Mouse (Mus musculus) forebrain, embryonic 12.5 days (tissue): ENCODE measurements around the gene Flnc. TPM values are rescaled to one million over a fixed set of nuclear protein-coding genes. Genes with fewer than 3 reads are reported as not detected.
"Not testable (repeated sequence)": the region's sequence is repeated elsewhere in the genome, so short reads cannot be mapped to it uniquely, and the experiment has no call there.

Experiments
- ATAC-seq: fragments of 200-750 bp; cut with Nextera tagmentation; 2 replicates; pipeline ENCODE4 v1.8.0; 2017; ENCODE audit warnings: moderate TSS enrichment; ENCODE audit not compliant: low FRiP score
- H3K27ac ChIP-seq: fragments of 300-500 bp; sonication (generic); 2 replicates; pipeline ENCODE4 v1.5.1; 2016; ENCODE audit warnings: mild to moderate bottlenecking
- H3K27me3 ChIP-seq: fragments of 300-500 bp; sonication (generic); 2 replicates; pipeline ENCODE4 v1.6.1; 2016; ENCODE audit warnings: mild to moderate bottlenecking
- H3K36me3 ChIP-seq: fragments of 300-500 bp; sonication (generic); replicated peaks from 2 replicates; pipeline ENCODE4 v1.6.1; 2016; ENCODE audit warnings: mild to moderate bottlenecking
- H3K4me1 ChIP-seq: fragments of 300-500 bp; sonication (generic); 2 replicates; pipeline ENCODE4 v1.6.1; 2016
- H3K4me2 ChIP-seq: fragments of 300-500 bp; sonication (generic); 2 replicates; pipeline ENCODE4 v1.6.1; 2016; ENCODE audit warnings: mild to moderate bottlenecking, moderate library complexity
- H3K4me3 ChIP-seq: fragments of 300-500 bp; sonication (generic); replicated peaks from 2 replicates; pipeline ENCODE4 v1.5.1; 2016; ENCODE audit warnings: mild to moderate bottlenecking
- H3K9ac ChIP-seq: fragments of 300-500 bp; sonication (generic); 2 replicates; pipeline ENCODE4 v1.6.1; 2016; ENCODE audit warnings: mild to moderate bottlenecking
- H3K9me3 ChIP-seq: fragments of 300-500 bp; sonication (generic); 2 replicates; pipeline ENCODE4 v1.6.1; 2016
- WGBS: fragments of 180-500 bp; shearing (Covaris S2); methylation state at CpG from one replicate; pipeline ENCODE4 v1.1.7; 2016; 5-methylcytosine and 5-hydroxymethylcytosine counted together
- polyA plus RNA-seq: library from polyadenylated mRNA; unstranded; fragments of >200 nt; fragmentation: Nextera tagmentation; extraction: Ambion mirVana; gene quantifications from 2 replicates; pipeline ENCODE4 v1.2.1, GENCODE M21; 2016

Gene Flnc
- 4.1 and 4.5 TPM in 2 replicates for polyA plus RNA-seq

DNA sequence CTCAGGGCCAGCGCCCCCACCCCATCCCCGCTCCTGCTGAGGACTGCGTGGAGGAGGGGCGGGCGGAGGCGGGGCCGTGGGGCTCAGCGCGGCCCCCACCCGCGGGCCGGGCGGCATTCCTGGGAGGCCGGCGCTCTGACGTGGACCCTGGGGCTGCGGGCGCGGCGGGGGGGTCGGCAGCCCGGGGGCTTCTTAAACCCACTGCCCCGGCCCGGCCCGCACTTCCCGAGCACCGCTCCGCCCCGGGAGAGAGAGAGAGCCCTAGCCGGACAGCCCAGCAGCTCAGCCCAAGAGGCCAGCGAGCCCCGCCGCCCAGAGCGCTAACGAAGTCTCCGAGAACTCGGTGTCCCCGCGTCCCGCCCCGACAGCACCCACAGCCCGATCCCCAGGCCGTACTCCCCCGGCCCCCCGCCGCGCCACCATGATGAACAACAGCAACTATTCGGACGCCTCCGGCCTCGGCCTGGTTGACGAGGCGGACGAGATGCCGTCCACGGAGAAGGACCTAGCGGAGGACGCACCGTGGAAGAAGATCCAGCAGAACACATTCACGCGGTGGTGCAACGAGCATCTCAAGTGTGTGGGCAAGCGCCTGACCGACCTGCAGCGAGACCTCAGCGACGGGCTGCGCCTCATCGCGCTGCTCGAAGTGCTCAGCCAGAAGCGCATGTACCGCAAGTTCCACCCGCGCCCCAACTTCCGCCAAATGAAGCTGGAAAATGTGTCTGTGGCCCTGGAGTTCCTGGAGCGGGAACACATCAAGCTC is at the start of gene Flnc:
Gene Flnc (plus strand): TSS at position 219 of the 766 bp plus-strand sequence.
- no peaks in the 10 kb centered on the region for H3K36me3 ChIP-seq
- H3K9me3 ChIP-seq, result no peaks in the 10 kb centered on the region
- peak within 1 kb of the TSS; percentile 48 for H3K4me3 ChIP-seq
- peak; percentile 31; the same call in 1 of the 2 replicates for ATAC-seq
- H3K27me3 ChIP-seq, result peaks cover 71% of the 10 kb centered on the region
- WGBS, result 2% methylated on average over 63 of the region's 77 CpGs
- H3K27ac ChIP-seq, result no peak within 1 kb of the TSS
- peaks cover 48% of the 10 kb centered on the region for H3K4me1 ChIP-seq
- peak within 1 kb of the TSS; percentile 49 for H3K9ac ChIP-seq
- peak within 1 kb of the TSS; percentile 86 for H3K4me2 ChIP-seq

- H3K36me3 ChIP-seq, result no peaks in the 10 kb centered on the region
- WGBS, result 4% methylated on average over 12 of the region's 12 CpGs
- H3K4me1 ChIP-seq, result peaks cover 9% of the 10 kb centered on the region; the same call in 1 of the 2 replicates
- no peak within 1 kb of the TSS; the same call in 1 of the 2 replicates for H3K4me3 ChIP-seq
- no peak within 1 kb of the TSS for H3K27ac ChIP-seq
- peaks cover 6% of the 10 kb centered on the region; the same call in 1 of the 2 replicates for H3K27me3 ChIP-seq
- H3K9me3 ChIP-seq, result no peaks in the 10 kb centered on the region
- ATAC-seq, result 0 out of 2 replicates have a peak, but pooled peaks have one; percentile 44
- peak within 1 kb of the TSS; percentile 25; the same call in 1 of the 2 replicates for H3K4me2 ChIP-seq
- H3K9ac ChIP-seq, result no peak within 1 kb of the TSS
Measured at GRCm38 (mm10) chr6:29388052-29388518, 45.0 kb upstream of the Flnc start, which contains the start of gene Opn1sw. TSS of gene Opn1sw (minus strand) at chr6:29388468.

DNA sequence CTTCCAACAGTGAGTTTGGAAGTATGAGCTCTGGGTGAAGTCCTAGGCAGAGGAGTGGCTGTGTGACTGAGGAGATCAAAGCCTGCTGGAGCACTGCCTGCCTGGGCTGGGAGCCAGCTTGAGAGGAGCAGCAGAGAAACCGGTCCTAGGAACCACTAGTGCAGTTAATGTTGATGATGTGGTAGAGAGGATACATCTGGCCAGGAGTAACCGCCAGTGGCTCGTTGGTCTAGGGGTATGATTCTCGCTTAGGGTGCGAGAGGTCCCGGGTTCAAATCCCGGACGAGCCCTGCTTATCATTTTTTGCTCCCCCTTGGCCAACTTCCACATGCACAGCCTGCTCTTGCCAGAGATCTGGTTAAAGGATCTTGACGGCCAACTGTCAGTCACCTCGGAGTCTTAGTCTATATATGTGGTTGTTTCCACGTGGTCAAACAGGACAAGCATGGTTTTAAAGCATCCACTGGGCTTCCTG is 44.4 kb upstream of the Flnc start:
- ATAC-seq, result no peak
- WGBS, result 15% methylated on average over 11 of the region's 11 CpGs
- Histone ChIP-seq H3K36me3 (no peaks in the 10 kb centered on the region), H3K27ac (no peak overlapping the region), H3K9ac (no peak overlapping the region), H3K4me2 (peak overlapping the region; percentile 25; the same call in 1 of the 2 replicates), H3K4me3 (no peak overlapping the region; the same call in 1 of the 2 replicates), H3K9me3 (no peaks in the 10 kb centered on the region), H3K4me1 (peaks cover 9% of the 10 kb centered on the region; the same call in 1 of the 2 replicates), H3K27me3 (peaks cover 8% of the 10 kb centered on the region; the same call in 1 of the 2 replicates)

GRCm38 (mm10) chr6:29389425-29389824 is 43.6 kb upstream of the Flnc start:
- Histone ChIP-seq H3K9me3 (no peaks in the 10 kb centered on the region), H3K4me3 (no peak overlapping the region), H3K4me2 (no peak overlapping the region), H3K27me3 (peaks cover 16% of the 10 kb centered on the region), H3K36me3 (no peaks in the 10 kb centered on the region), H3K9ac (no peak overlapping the region), H3K4me1 (peaks cover 9% of the 10 kb centered on the region; the same call in 1 of the 2 replicates), H3K27ac (no peak overlapping the region)
- WGBS, result 58% methylated on average over 9 of the region's 9 CpGs
- no peak for ATAC-seq

GRCm38 (mm10) chr6:29390500-29390899 is 42.6 kb upstream of the Flnc start:
- H3K9ac ChIP-seq, ATAC-seq, H3K9me3 ChIP-seq, H3K4me1 ChIP-seq, H3K4me3 ChIP-seq, H3K36me3 ChIP-seq, H3K4me2 ChIP-seq, H3K27ac ChIP-seq: not testable (repeated sequence)
- 76% methylated on average over 1 of the region's 1 CpGs for WGBS
- peaks cover 27% of the 10 kb centered on the region for H3K27me3 ChIP-seq

- 76% methylated on average over 8 of the region's 8 CpGs for WGBS
- H3K9me3 ChIP-seq, H3K9ac ChIP-seq, H3K27ac ChIP-seq, H3K4me2 ChIP-seq, H3K36me3 ChIP-seq, H3K4me3 ChIP-seq, ATAC-seq: not testable (repeated sequence)
- Histone ChIP-seq H3K27me3 (peaks cover 30% of the 10 kb centered on the region), H3K4me1 (peaks cover 15% of the 10 kb centered on the region)
Measured at GRCm38 (mm10) chr6:29391241-29391640, 41.8 kb upstream of the Flnc start.

GRCm38 (mm10) chr6:29391802-29392201 is 41.3 kb upstream of the Flnc start:
- H3K4me3 ChIP-seq, result no peak overlapping the region
- no peak overlapping the region for H3K9ac ChIP-seq
- 71% methylated on average over 4 of the region's 4 CpGs for WGBS
- no peak overlapping the region for H3K4me2 ChIP-seq
- no peaks in the 10 kb centered on the region for H3K36me3 ChIP-seq
- no peak overlapping the region for H3K27ac ChIP-seq
- H3K4me1 ChIP-seq, result peaks cover 17% of the 10 kb centered on the region
- H3K9me3 ChIP-seq, result no peaks in the 10 kb centered on the region
- no peak for ATAC-seq
- peaks cover 30% of the 10 kb centered on the region for H3K27me3 ChIP-seq

- Histone ChIP-seq H3K4me1 (peaks cover 20% of the 10 kb centered on the region), H3K4me3 (no peak overlapping the region), H3K36me3 (no peaks in the 10 kb centered on the region), H3K27me3 (peaks cover 30% of the 10 kb centered on the region), H3K9me3 (no peaks in the 10 kb centered on the region), H3K4me2 (no peak overlapping the region), H3K27ac (no peak overlapping the region), H3K9ac (no peak overlapping the region)
- 62% methylated on average over 1 of the region's 1 CpGs for WGBS
- no peak for ATAC-seq
Measured at GRCm38 (mm10) chr6:29394286-29394685, 38.8 kb upstream of the Flnc start.

GRCm38 (mm10) chr6:29395910-29396713 is 36.9 kb upstream of the Flnc start, which contains the start of gene Ccdc136:
TSS of gene Ccdc136 (plus strand) at chr6:29396309.
- Histone ChIP-seq H3K9me3 (no peaks in the 10 kb centered on the region), H3K4me3 (peak within 1 kb of the TSS; percentile 62), H3K27me3 (peaks cover 24% of the 10 kb centered on the region), H3K4me1 (peaks cover 20% of the 10 kb centered on the region), H3K36me3 (no peaks in the 10 kb centered on the region), H3K9ac (peak within 1 kb of the TSS; percentile 76), H3K27ac (peak within 1 kb of the TSS; percentile 66), H3K4me2 (peak within 1 kb of the TSS; percentile 90)
- ATAC-seq, result peak; percentile 96
- under 1% methylated on average over 48 of the region's 49 CpGs for WGBS

- H3K27me3 ChIP-seq, result peaks cover 24% of the 10 kb centered on the region
- WGBS, result under 1% methylated on average over 22 of the region's 24 CpGs
- peak; percentile 39; the same call in 1 of the 2 replicates for ATAC-seq
- peaks cover 20% of the 10 kb centered on the region for H3K4me1 ChIP-seq
- H3K4me2 ChIP-seq, result peak overlapping the region; percentile 90
- H3K4me3 ChIP-seq, result peak overlapping the region; percentile 62
- peak overlapping the region; percentile 66 for H3K27ac ChIP-seq
- H3K36me3 ChIP-seq, result no peaks in the 10 kb centered on the region
- H3K9ac ChIP-seq, result peak overlapping the region; percentile 76
- no peaks in the 10 kb centered on the region for H3K9me3 ChIP-seq
Measured at GRCm38 (mm10) chr6:29396714-29397540, 36.1 kb upstream of the Flnc start.

- Histone ChIP-seq H3K36me3 (no peaks in the 10 kb centered on the region), H3K27me3 (peaks cover 24% of the 10 kb centered on the region), H3K4me1 (peaks cover 20% of the 10 kb centered on the region), H3K4me3 (peak overlapping the region; percentile 62), H3K27ac (peak overlapping the region; percentile 66), H3K9me3 (no peaks in the 10 kb centered on the region), H3K4me2 (peak overlapping the region; percentile 90), H3K9ac (peak overlapping the region; percentile 76)
- peak; percentile 60; the same call in 1 of the 2 replicates for ATAC-seq
- 6% methylated on average over 6 of the region's 6 CpGs for WGBS
Measured at GRCm38 (mm10) chr6:29397575-29397974, 35.5 kb upstream of the Flnc start.
